Mouse (Mus musculus): Measurements from ENCODE around the gene Cdk15.

Cdk15 gene

GRCm38 (mm10) chr1:59377312-59377711, 120.6 kb downstream of the Cdk15 start:
- DNase-seq (ENCODE audit: low spot score), result no peak

GRCm38 (mm10) chr1:59380926-59381325, 124.2 kb downstream of the Cdk15 start:
- peak; percentile 9 for DNase-seq (ENCODE audit: low spot score)

- no peak for DNase-seq (ENCODE audit: low spot score)
These were observed 124.8 kb downstream of the Cdk15 start for GRCm38 (mm10) chr1:59381483-59381882.

- DNase-seq (ENCODE audit: low spot score), result no peak
These were observed 125.8 kb downstream of the Cdk15 start for GRCm38 (mm10) chr1:59382516-59382915.

GRCm38 (mm10) chr1:59383049-59383610, 126.4 kb downstream of the Cdk15 start:
- DNase-seq (ENCODE audit: low spot score), result no peak

- no peak for DNase-seq (ENCODE audit: low spot score)
These were observed 127.7 kb downstream of the Cdk15 start for GRCm38 (mm10) chr1:59384400-59384799.

GRCm38 (mm10) chr1:59385641-59386040, 128.9 kb downstream of the Cdk15 start:
- no peak for DNase-seq (ENCODE audit: low spot score)

GRCm38 (mm10) chr1:59387542-59388314, 131.0 kb downstream of the Cdk15 start:
- DNase-seq (ENCODE audit: low spot score), result no peak

- DNase-seq (ENCODE audit: low spot score), result no peak
These were observed 132.5 kb downstream of the Cdk15 start for GRCm38 (mm10) chr1:59389181-59389580.

- no peak for DNase-seq (ENCODE audit: low spot score)
These were observed 135.0 kb downstream of the Cdk15 start for GRCm38 (mm10) chr1:59391736-59392135.

- DNase-seq (ENCODE audit: low spot score), result no peak
These were observed 137.4 kb downstream of the Cdk15 start for GRCm38 (mm10) chr1:59394072-59394471.

- DNase-seq (ENCODE audit: low spot score), result no peak
These were observed 137.9 kb downstream of the Cdk15 start for GRCm38 (mm10) chr1:59394616-59395015.

GRCm38 (mm10) chr1:59395992-59396391, 139.3 kb downstream of the Cdk15 start:
- DNase-seq (ENCODE audit: low spot score), result no peak

- DNase-seq (ENCODE audit: low spot score), result no peak
These were observed 143.0 kb downstream of the Cdk15 start for GRCm38 (mm10) chr1:59399554-59400325.

GRCm38 (mm10) chr1:59401253-59401652, 144.5 kb downstream of the Cdk15 start:
- DNase-seq (ENCODE audit: low spot score), result no peak
